Mouse (Mus musculus) heart, adult 18-20 months (tissue): ENCODE measurements around the gene Abtb2. TPM values are rescaled to one million over a fixed set of nuclear protein-coding genes. Genes with fewer than 3 reads are reported as not detected.

Experiments used
- DNase-seq, 2 experiments: peaks; one replicate each; pipeline ENCODE4 v3.0.0; 2021 to 2022; ENCODE audit warnings: mixed read lengths in 1 of 2
- total RNA-seq, 2 experiments: library from RNA; stranded (reverse); gene quantifications; 2 replicates each; pipeline ENCODE4 v1.2.3; 2021

The Abtb2 gene
- total RNA-seq, 2 experiments from 2014 or later = 22.1 to 26.7 TPM

DNA sequence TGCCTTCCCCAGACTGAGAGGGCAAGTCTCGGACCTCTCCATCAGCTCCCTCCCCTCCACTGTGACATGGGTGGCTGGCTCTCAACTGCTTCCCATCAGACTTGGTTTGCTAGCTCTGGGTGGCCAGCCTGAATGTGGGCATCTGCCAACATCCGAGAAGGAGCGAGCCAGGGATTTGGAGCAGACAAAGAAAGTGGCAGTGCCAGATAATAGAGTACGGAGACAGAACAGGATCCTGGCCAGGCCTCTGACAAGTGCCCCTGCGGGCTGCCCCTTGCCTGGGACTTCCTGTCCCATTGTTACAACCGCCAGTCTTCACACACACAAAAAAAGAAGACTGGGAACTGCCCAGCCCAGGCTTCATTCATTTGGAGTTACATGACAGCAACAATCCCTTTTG is 124.3 kb downstream of the Abtb2 start:
- DNase-seq = peak; percentile 65 to 82

DNA sequence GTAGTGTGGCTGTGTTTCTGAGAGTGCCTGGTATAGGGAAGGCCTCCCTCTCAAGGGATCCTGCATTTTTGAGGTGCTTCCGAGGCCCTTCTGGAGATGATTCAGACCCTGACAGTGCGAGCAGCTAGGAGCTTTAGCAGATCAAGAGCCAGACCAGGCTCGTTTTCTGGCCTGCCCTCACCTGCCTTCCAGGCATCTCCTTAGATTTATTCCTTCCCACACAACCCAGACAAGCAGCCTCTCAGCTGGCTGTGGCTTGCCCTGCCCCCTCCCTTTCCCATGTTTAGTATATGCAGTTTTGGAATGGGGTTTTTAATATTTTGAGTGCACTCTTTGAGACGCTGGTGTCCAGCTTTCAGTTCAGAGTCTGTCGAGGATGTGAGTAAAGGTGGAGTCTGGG is 124.7 kb downstream of the Abtb2 start:
- no peak for DNase-seq

DNA sequence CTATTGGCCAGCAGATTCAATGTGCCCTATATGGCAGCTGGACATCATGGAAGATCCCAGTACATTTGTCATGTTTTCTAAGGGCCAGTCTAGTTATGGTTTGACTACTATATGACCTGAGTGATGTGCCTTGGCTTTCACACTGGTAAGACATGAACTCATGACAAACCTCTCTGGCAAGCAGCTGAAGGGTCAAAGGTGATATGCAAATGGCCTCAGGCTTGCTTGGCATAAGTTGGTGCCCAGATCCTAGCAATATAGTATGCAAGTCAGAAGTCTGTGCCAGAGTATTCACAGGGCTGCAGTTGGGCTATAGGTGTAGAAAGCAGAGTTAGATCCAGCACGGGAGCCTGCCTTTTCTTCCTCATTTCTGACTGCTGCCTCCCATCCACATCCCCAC is 125.2 kb downstream of the Abtb2 start:
- no peak for DNase-seq

DNA sequence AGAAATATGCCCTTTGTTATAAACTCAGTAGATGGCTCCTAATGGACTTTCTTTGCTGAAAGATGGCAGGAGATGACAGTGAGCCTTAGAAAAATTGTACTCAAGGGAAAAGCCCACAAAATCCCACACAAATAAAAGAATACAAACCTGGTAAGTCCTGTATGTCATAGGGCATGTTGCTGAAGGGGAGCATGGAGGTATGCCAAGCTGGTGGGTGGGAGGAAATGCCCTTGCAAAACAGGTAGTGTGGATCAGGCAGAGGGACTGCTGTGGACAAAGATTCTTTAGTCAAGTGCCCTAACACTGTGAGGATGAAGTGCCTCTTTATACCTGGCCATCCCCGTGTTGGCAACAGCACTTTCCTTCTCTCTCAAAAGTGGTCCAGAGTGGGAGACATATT is 126.7 kb downstream of the Abtb2 start:
- DNase-seq = no peak

DNA sequence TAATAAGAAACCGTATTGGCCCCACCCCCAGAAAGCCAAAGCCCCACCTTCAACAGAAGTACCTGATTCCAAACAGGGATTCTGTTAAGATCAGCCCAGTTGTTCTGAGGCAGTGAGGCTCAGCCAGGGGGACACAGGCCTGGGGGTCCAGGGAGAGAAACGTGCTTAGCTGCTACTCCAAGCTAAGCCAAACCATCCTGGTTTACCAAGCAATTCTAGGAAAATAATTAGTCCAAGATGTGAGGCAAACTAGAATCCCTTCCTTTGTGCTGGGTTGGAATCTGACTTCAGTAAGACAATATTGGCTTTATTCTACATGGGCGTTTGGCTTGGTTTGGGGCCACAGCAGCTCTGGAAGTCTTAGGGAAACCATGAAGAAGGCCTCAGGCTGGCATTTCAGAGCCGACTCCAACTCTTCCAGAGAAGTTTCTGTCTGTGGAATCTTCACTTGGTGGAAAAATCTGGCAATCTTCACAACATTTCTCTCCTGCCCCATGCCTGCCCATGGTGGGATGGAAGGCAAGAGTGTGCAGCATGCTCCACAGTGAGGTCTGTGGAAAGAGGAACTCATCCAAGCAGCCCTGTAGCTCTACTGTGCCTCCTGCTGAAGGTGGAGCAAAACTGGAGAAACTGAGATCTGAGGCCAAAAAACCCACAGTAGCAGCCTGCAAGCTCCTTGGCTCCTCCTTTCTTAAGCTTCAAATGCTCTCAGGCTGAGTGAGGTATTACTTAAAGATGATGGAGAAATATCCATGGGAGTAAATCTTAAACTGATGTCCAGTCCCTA is 128.9 kb downstream of the Abtb2 start:
- DNase-seq = no peak

DNA sequence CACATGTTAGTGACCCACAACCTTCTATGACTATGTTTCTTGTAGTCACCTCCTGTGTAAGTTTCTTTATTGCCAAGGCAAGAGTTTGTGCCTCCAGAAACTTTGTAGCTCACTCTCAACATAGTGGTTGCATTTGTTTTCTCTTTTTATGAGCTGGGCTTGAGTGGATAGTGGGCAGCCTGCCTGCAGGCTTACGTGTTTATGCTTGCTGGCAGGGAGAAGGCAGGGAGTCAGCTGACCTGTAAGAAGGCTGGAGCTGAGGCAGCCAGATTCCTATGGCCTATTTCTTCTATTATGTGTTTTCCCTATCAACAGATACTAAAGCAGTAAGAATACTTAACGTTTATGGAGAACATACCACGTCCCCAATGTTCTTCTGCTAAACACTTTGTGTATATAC is 130.1 kb downstream of the Abtb2 start:
- peak; percentile 54 to 67 for DNase-seq

DNA sequence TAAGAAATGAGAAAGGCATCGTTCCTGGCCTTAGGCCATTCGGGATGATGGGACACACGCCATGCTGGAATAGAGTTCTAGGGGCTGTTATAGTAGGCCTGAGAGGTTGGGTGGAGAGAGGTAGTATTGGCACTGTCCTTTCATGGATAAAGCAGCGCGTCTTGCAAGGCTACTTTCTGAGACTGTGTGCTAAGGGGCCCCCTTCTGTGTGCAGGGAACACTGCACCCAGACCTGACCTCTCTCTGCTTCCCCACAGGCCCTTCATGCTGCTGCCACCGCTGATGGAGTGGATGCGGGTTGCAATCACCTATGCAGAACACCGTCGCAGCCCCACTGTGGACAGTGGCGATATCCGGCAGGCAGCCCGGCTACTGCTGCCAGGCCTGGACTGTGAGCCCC is 134.4 kb downstream of the Abtb2 start:
- no peak for DNase-seq

DNA sequence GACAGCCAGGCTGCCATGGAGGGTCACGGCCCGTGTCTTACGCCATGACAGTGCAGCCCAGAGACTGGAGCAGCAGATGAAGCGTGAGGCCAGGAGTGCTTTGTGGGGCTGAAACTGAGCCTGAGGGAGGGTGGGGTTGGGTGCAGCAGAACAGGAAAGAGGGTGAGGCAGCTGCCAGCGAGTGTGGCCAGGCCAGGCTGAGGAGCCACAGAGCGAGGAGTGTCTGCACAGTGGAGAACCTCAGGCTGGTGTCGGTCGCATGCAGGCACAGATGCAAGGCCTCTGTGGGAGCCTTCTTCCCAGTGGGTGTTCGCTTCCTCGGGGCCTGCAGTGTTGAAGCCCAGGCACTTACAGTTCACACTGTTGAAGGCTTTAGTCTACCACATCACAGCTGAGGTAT is 137.2 kb downstream of the Abtb2 start:
- DNase-seq = no peak

DNA sequence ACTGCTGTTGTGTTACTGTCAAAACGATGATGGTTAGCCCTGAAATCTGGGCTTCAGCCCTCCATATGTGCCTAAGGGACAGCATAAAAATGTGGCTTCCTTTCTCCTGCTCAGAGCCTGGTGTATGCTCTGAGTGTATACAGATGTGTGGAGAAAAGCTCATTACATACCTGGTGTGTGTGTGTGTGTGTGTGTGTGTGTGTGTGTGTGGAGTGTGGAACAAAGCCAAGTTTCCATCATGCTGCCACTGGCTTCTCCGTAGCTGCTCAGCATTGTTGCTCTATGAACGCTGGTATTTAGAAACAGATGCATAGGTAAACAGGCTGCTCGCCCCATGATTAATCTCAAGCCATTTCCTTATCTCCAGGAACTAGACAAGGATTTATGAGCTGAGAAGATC is 137.8 kb downstream of the Abtb2 start:
- no peak for DNase-seq

DNA sequence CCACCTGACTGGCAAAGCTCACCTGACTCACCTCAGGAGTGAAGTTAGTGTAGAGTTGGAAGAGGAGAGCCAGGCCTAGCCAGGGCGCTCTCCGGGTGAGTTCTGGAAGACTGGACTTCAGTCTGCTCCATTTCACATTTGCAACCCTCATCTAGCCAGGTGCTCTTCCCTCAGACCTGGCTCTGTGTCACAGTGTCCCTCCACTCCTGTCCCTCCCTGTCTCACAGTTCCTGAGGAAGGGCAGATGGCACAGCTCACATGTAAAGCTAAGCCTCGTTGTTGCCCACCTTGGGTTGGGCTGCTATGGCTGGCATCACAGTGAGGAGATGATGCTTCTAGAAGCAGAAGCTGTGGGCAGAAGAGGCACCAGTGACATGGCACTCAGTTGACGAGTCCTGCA is 139.7 kb downstream of the Abtb2 start:
- no peak for DNase-seq

DNA sequence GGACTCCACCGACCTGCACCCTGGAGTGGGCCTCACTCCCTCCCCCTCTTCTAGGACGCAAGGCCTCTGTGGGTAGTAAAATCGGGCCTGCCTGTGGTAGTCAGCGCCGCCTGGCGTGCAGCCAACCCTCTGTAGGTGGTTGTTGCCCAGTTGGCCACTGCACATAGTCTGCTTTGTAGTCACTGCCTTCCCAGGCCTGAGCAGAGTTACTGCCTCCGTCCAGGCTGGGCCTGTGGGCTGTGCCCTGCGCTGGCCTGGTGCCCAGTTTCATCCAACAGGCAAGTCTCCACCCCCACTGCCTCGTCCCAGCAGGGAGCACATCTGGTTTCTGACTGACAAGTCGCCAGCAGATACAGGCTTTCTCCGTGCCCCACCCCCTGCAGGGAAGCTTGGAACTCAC is 140.1 kb downstream of the Abtb2 start:
- DNase-seq = peak; percentile 73 to 81

DNA sequence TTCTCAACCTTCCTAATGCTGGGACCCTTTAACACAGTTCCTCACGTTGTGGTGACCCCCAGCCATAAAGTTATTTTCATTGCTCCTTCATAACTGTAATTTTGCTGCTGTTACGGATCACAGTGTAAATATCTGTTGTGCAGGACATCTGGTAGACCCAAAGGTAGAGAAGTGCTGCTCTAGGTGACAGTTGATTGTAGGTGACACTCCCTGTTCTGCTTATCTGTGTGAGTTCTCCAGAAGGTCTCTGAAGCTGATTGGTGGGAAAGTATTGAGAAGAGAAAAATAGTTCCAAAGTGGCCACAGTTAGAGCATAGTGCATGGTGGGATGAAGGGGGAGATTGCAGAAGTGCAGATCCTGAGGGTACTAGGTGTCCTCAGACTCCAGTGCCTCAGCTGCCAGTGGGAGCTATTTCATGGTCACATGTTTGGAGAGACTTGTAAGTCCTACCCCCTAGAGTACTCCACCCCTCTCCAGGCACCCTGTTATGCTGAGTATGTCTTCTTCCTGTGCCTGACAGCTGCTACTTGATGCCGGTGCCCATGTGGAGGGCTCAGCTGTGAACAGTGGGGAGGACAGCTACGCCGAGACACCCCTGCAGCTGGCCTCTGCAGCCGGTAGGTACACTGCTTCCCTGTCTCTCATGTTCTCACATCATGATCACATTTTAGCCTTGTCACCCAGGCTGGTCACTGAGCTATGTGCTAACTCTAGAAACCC is 141.1 kb downstream of the Abtb2 start:
- DNase-seq = no peak

DNA sequence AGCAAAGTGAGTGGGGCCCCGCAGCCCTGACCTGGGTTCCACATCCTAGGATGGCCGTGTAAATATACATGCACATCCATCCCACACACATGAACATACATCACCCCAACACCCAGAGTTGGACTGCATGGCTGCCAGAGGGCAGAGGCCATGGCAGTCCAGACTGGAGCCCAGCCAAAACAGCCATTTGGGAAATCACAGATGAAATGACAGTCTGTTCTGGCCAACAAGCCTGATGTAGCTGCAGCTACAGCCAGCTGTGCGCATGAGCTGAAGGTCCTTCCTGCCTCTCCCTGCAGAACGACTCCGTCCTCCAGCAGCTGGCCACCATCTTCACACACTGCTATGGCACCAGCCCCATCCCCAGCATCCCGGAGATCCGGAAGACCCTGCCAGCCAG is 144.7 kb downstream of the Abtb2 start:
- no peak for DNase-seq

DNA sequence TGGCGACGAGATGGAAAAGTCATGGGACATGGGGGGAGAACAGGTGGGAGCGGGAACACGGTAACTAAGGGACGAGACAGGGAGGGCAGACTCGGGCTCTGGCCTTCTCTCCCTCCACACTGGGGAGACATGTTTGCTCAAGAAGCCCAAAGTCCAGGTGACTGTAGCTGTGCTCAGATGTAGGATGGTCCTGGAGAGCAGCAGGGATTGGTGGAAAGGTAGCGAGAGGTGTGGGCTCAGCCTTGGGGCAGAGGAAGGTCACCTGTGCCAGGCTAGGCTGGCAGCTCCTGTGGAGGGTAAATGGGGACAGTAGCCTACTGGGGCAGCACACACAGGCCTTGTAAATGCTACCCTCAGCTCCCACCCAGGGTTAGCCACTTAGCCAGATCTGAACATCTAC is 147.7 kb downstream of the Abtb2 start:
- no peak for DNase-seq

DNA sequence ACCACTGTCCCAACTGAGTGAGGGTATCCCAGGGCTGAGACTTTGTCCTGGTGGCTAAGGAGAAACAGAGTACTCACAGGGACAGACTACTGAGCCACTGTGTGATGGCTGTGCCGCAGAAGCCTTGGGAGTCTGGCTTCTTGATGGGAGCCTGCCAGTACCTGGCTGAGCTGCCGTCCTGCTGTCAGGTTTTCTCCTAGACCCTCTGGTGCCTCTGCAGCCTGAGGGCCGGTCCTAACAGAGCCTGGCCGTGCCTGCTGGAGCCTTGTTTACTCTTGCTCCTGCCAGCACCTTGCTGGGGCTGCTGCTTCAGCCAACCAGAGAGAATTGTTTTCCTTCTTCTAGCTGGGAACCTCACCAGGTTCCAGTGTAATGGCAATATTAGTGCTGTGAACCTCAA is 148.3 kb downstream of the Abtb2 start:
- DNase-seq = no peak

DNA sequence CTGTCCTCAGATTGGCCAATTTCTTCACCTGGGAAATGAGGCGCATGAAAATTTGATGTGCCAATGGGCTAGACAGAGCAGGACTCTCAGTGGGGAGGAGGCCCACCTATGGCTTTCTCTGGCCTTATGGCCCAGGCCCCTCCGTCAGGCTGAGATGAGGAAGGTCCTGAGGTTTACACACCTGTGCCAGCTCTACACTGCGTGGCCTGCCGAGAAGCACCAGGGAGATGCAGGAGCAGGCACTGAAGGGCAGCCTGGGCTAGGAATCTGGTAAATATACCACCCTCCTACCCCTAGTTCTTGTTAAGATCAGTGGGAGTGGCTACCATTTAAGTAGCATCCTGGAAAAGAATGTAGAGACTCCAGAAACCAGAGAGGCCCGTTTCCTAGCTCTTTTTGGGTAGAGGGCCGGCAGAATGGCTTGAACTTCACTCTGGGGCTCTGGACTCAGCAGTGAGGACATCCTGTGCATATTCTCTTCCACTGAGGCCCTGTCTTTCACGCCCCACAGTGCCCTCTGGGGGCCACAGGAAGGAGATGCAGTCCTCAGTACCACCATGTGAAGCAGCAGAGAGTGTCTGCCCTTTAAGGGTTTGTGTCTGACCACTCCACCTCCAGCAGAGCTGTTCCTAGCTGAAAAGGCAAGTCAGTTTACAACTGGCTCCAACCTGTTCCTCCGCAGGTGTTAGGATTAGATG is 152.6 kb downstream of the Abtb2 start:
- DNase-seq = peak; percentile 75 to 84

DNA sequence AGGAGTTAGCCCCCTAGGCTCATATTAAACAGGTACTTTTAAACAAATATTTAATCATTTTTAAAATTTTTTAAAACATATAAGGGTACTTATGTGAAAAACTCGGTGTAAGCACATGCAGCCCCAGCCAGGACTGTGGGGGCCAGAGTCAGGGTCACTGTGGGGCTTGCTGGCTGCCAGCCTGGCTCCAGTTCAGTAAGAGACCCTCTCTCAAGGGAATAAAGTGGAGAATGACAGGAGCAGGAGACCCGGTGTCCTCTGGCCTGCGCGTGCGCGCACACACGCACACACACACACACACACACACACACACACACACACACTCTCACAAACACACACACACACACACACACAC is 153.2 kb downstream of the Abtb2 start:
- DNase-seq = no peak

DNA sequence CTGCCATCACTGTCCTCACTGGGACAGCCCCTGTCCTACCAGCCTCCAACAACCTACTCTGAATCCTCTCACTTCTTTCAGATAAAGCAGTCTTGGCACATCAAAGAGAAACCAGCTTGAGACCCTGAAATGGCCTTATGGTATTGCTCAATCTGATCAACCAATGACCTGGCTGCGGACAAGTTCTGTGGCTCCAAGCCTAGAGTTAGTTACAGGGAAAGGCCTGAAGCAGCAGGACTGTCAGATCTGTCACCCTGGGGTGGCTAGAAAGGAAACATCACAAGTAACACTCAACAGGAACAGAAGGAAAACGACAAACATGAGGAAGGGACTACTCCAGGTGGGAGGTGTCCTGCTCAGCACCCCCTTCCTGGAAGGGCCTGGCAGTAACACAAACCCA is 158.4 kb downstream of the Abtb2 start:
- no peak for DNase-seq

DNA sequence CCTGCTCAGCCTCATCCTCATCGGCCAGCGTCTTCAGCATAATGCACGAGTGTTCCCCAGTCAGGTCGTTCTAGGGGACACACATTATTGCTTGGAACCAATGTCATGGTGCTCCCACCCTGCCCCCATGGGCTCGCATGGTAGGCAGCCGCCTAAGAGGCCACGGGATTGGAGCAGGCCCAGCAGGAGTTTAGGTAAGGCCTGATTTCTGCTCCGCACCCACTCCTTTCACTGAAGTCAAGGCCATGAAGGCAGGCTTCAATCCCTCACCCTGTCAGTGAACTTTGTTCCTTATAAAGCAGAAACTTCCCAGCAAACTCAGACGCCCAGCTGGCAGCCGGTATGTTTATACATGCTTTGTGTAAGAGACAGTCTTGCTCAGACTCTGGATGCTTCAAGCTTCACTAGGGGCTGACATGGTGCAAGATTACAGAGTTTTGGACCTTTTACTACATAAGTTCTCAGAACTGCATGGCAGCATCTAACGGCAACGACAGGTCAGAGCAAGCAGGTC is 162.0 kb downstream of the Abtb2 start:
- DNase-seq = no peak

DNA sequence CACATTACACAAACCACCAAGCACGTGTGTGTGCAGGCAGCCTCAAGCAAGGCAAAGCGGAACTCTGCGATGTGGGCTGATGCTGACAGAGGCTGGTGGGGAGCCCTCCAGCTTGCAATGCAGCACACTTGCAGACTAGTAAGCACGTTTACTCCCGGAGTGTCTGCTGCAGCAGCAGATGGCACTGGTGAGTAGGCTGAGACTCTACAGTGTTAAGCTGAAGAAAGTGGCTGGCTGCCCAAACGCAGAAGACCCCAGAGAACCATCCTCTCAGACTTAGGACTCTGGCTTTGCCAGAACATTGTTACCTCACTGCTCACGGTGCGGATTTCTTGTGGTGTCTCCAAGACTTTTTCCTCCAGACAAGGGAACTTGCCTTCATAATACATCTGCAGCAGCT is 164.9 kb downstream of the Abtb2 start:
- no peak for DNase-seq

DNA sequence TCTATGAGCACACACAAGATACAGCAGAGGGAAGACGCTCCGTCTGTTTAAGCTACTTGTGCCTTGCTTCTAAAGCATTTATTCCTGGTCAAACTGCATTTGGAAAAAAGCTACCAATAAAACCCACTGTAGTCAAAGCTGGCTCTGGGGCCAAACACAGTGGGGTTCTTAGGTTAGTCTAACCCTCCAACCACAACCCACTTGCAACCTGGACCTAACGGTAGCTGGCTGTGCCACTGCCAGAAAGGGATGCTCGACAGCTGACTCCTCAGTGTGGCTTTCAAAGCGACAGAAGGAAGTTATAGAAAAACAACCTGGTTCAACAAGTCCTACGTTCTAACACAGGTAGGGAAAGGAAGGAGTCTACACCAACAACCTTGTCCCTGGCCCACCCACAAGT is 165.3 kb downstream of the Abtb2 start:
- no peak for DNase-seq

DNA sequence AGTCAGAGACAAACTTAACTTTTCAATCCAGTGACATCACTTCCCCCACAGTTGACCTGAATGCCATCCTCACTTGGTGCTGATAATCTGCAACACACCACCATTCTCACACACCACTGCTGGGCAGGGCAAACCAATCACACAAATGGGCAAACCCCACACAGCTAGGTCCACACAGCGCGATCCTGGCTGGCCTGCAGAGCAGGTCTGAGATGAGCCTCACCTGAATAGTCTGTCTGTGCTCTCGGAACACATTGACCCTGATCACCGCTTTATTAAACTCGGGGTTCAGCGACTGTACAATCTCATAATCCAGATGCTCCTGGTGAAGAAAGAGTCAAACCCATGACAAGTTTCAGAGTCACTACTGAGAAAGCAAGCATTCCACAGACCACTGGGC is 176.7 kb downstream of the Abtb2 start:
- no peak for DNase-seq

DNA sequence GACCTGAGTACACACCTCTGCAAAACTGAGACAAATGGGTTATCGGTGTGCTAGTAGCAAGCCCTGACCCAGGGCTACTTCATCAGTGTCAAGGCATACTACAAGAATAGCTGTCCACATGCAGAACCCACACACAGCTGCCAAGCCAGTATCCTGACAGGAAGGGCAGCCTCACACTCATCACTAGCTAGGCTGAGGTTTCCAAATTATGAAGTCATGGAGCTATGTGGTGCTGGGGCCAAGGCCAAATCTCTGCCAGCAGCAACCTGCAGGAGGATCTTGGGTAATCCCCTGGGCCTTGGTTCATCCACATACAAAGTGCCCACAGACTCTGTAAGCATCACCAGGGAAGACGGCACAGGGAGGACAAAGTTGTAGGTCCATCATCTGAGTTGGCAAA is 177.4 kb downstream of the Abtb2 start:
- peak; percentile 50 to 73 for DNase-seq
